Mouse (Mus musculus) forebrain, embryonic 12.5 days (tissue): ENCODE measurements around the gene Per3. TPM values are rescaled to one million over a fixed set of nuclear protein-coding genes. Genes with fewer than 3 reads are reported as not detected.

ENCODE experiments used
- ATAC-seq: fragments of 200-750 bp; cut with Nextera tagmentation; 2 replicates; pipeline ENCODE4 v1.8.0; 2017; ENCODE audit warnings: moderate TSS enrichment; ENCODE audit not compliant: low FRiP score
- H3K27ac ChIP-seq: fragments of 300-500 bp; sonication (generic); 2 replicates; pipeline ENCODE4 v1.5.1; 2016; ENCODE audit warnings: mild to moderate bottlenecking
- H3K27me3 ChIP-seq: fragments of 300-500 bp; sonication (generic); 2 replicates; pipeline ENCODE4 v1.6.1; 2016; ENCODE audit warnings: mild to moderate bottlenecking
- H3K36me3 ChIP-seq: fragments of 300-500 bp; sonication (generic); replicated peaks from 2 replicates; pipeline ENCODE4 v1.6.1; 2016; ENCODE audit warnings: mild to moderate bottlenecking
- H3K4me1 ChIP-seq: fragments of 300-500 bp; sonication (generic); 2 replicates; pipeline ENCODE4 v1.6.1; 2016
- H3K4me2 ChIP-seq: fragments of 300-500 bp; sonication (generic); 2 replicates; pipeline ENCODE4 v1.6.1; 2016; ENCODE audit warnings: mild to moderate bottlenecking, moderate library complexity
- H3K4me3 ChIP-seq: fragments of 300-500 bp; sonication (generic); replicated peaks from 2 replicates; pipeline ENCODE4 v1.5.1; 2016; ENCODE audit warnings: mild to moderate bottlenecking
- H3K9ac ChIP-seq: fragments of 300-500 bp; sonication (generic); 2 replicates; pipeline ENCODE4 v1.6.1; 2016; ENCODE audit warnings: mild to moderate bottlenecking
- H3K9me3 ChIP-seq: fragments of 300-500 bp; sonication (generic); 2 replicates; pipeline ENCODE4 v1.6.1; 2016
- WGBS: fragments of 180-500 bp; shearing (Covaris S2); methylation state at CpG from one replicate; pipeline ENCODE4 v1.1.7; 2016; 5-methylcytosine and 5-hydroxymethylcytosine counted together
- polyA plus RNA-seq: library from polyadenylated mRNA; unstranded; fragments of >200 nt; fragmentation: Nextera tagmentation; extraction: Ambion mirVana; gene quantifications from 2 replicates; pipeline ENCODE4 v1.2.1, GENCODE M21; 2016

Gene Per3
- polyA plus RNA-seq, 1 experiment from 2014 or later = 4.8 TPM

DNA sequence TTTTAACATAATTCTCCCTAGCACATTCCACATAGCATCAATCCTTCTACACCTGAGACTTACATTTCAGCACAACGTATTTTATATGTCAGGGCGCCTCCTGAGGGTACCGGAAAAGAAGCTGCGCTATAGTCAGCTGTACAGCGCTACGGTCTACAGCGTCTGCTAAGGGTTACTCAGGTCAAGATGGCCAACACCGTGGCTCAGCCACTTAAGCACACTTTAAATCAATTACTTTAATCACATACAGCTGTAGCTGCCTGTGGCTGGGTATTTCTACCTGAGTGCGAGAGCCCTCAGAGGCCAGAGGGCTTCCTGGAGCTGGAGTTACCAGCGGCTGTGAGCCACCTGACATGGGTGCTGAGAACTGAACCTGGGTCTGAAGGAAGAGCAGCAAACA is 28.5 kb downstream of the Per3 start:
- Histone ChIP-seq H3K9ac (no peak overlapping the region), H3K4me1 (no peaks in the 10 kb centered on the region), H3K4me2 (no peak overlapping the region), H3K9me3 (no peaks in the 10 kb centered on the region), H3K36me3 (peaks cover 17% of the 10 kb centered on the region), H3K27me3 (no peaks in the 10 kb centered on the region), H3K4me3 (no peak overlapping the region), H3K27ac (no peak overlapping the region)
- WGBS = 89% methylated on average over 10 of the region's 10 CpGs
- no peak for ATAC-seq

DNA sequence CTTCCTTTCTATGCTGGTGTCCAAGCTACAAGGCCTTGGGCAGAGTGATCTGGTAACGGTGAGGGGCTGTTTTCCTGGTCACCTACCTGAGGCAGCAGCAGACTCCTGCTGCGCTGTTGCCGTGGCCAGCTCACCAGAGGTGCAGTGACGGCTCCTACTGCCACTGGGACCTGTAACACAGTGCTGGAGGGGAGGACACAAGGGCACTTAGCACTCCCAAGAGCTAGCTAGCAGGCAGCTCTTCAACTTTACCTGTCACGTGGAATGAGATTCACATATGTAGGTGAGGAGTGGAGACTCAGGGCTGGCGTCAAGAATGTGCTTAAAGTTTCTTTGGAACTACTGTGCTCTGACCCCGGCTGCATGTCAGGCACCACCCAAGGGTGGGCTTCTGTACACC is 34.1 kb downstream of the Per3 start:
- Histone ChIP-seq H3K27ac (no peak overlapping the region), H3K9ac (no peak overlapping the region), H3K4me2 (no peak overlapping the region), H3K27me3 (no peaks in the 10 kb centered on the region), H3K4me1 (no peaks in the 10 kb centered on the region), H3K36me3 (peaks cover 6% of the 10 kb centered on the region), H3K9me3 (no peaks in the 10 kb centered on the region), H3K4me3 (no peak overlapping the region)
- 91% methylated on average over 7 of the region's 7 CpGs for WGBS
- no peak for ATAC-seq

DNA sequence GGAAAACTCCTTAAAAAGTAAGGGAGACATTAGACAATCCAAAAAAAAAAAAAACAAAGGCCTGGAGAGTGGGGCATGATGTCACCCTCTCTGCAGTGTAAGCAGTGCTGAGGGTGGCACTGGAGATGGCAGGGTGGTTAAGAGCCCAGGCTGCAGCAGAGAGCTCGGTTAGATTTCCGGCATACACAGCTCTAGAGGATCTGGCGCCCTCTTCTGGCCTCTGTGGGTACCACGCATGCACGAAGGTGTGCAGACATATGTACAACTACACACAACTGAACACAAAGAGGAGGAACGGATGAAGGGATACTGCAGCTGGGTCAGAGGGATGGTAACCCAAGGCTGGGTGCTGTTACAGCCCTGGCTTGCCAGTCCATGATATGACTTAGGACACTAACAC is 37.5 kb downstream of the Per3 start:
- Histone ChIP-seq H3K27ac (no peak overlapping the region), H3K27me3 (no peaks in the 10 kb centered on the region), H3K36me3 (no peaks in the 10 kb centered on the region), H3K4me2 (no peak overlapping the region), H3K9me3 (no peaks in the 10 kb centered on the region), H3K4me3 (no peak overlapping the region), H3K9ac (no peak overlapping the region), H3K4me1 (no peaks in the 10 kb centered on the region)
- ATAC-seq = no peak
- WGBS = 51% methylated on average over 6 of the region's 6 CpGs

DNA sequence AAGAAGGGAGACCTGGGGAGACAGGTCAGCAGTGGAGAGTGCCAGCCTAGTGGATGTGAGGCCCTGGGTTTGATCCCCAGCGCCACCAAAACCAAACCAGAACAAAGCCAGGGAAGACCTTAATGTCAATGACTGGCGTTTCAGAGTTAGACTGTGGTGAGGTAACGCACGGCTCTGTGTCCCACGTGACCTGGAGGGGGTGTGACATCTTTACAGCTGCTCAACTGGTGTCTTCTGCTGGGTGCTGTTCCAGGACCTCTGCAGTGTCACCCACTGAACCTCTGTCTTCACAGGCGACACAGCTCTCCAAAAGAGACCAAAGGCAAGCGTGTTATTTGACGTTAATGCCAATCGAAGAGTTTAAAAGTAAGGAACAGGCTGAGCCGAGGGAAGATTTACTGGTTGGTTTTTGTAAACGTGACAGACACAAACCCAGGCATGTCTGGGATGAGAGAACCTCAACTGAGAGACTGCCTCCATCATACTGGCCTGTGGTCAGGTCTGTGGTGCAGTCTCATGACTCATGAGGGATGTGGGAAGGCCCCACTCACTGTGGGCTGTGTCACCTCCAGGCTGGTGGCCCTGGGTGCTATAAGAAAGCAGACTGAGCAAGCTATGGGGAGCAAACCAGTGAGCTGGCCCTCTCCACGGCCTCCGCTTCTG is 38.7 kb downstream of the Per3 start:
- WGBS = 93% methylated on average over 13 of the region's 13 CpGs
- Histone ChIP-seq H3K4me2 (no peak overlapping the region), H3K27me3 (no peaks in the 10 kb centered on the region), H3K4me1 (0 out of 2 replicates have a peak, but pooled peaks cover 2% of the 10 kb centered on the region), H3K4me3 (no peak overlapping the region), H3K9me3 (no peaks in the 10 kb centered on the region), H3K9ac (no peak overlapping the region), H3K27ac (no peak overlapping the region), H3K36me3 (no peaks in the 10 kb centered on the region)
- ATAC-seq = no peak

DNA sequence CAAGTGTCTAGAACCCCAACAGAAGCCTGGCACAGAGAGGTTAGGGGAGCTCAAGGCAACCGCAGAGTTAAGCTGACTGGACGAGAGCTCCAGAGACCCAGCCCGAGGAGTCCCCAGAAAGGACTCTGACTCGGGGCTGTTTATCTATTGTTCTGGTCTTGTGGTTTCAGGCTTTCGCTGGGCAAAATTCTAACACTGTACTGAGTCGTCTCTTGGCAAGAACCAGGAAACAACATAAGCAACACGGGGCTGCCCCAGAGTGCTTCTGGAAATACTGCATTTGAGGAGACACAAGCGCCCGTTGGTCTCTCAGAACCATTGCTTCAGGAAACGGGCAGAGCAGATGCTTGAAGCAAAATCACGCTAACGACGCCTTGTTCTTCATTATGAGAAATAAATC is 43.1 kb downstream of the Per3 start:
- 74% methylated on average over 13 of the region's 13 CpGs for WGBS
- Histone ChIP-seq H3K4me2 (no peak overlapping the region), H3K36me3 (no peaks in the 10 kb centered on the region), H3K27me3 (no peaks in the 10 kb centered on the region), H3K9me3 (no peaks in the 10 kb centered on the region), H3K4me1 (0 out of 2 replicates have a peak, but pooled peaks cover 7% of the 10 kb centered on the region), H3K9ac (no peak overlapping the region), H3K27ac (no peak overlapping the region), H3K4me3 (no peak overlapping the region)
- no peak for ATAC-seq

DNA sequence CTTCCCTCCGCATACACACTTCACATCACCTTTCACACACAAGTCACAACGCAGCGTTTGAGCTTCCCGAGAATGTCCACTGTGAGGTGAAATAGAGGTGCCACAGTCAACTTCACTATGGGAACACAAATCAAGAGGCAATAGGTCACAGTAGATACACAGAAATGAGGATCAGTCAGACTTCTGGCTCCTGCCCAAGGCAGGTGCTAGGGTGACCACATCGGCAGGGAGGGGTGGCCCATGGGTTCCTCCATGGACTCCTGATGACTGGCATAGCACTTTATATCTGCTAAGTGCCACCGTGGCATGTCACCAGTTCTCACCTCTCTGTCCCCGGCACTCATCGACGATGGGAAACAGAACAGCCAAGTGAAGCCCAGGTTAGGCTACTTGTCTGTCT is 45.8 kb downstream of the Per3 start:
- peaks cover 7% of the 10 kb centered on the region; the same call in 1 of the 2 replicates for H3K4me1 ChIP-seq
- WGBS = 94% methylated on average over 9 of the region's 9 CpGs
- H3K9me3 ChIP-seq = no peaks in the 10 kb centered on the region
- H3K9ac ChIP-seq = no peak overlapping the region
- ATAC-seq = no peak
- no peak overlapping the region for H3K4me3 ChIP-seq
- no peak overlapping the region for H3K27ac ChIP-seq
- no peaks in the 10 kb centered on the region for H3K36me3 ChIP-seq
- H3K27me3 ChIP-seq = no peaks in the 10 kb centered on the region
- no peak overlapping the region for H3K4me2 ChIP-seq

DNA sequence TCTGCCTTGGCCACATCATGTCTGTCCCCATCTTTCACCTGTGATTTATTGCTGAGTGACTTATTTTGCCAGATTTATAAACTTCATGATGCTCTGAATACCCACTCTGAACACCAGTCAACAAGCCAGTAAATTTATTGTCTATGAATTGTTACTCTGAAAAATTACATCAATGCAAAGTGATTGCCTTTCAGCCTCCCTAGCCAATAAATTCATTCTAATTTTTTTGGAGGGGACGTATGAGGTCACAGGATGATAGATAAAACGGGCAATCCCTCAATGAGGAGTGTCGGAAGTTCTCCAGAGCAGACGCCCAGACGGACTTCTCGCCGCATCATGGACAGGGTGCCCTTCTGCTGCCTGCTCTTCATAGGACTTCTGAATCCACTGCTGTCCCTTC is 47.7 kb downstream of the Per3 start, which contains the start of gene Uts2:
Gene Uts2 (plus strand): TSS at position 301 of the 400 bp plus-strand sequence.
- H3K36me3 ChIP-seq = no peaks in the 10 kb centered on the region
- H3K4me1 ChIP-seq = peaks cover 7% of the 10 kb centered on the region; the same call in 1 of the 2 replicates
- H3K9me3 ChIP-seq = no peaks in the 10 kb centered on the region
- no peak within 1 kb of the TSS for H3K27ac ChIP-seq
- WGBS = 96% methylated on average over 7 of the region's 7 CpGs
- no peak within 1 kb of the TSS for H3K4me2 ChIP-seq
- no peaks in the 10 kb centered on the region for H3K27me3 ChIP-seq
- ATAC-seq = no peak
- H3K4me3 ChIP-seq = no peak within 1 kb of the TSS
- no peak within 1 kb of the TSS for H3K9ac ChIP-seq

DNA sequence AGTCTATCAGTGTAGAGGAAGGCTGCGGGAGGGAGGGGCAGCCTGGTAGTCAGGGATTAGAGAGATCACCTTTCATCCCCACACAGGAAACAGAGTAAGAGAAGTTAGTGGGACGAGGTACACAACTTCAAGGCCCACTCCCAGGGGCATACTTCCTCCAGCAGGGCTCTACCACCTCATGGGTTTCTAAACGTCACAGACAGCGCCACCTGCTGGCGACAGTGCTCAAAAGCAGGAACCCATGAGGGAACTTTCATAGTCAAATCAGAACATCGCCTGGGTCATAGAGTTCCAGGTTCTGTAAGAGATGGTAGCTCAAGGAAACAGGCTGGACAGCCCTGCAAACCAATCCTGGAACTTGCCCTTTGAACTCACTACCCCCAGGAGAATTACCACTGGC is 54.3 kb downstream of the Per3 start:
- Histone ChIP-seq H3K36me3 (no peaks in the 10 kb centered on the region), H3K4me2 (no peak overlapping the region), H3K27ac (no peak overlapping the region), H3K9ac (no peak overlapping the region), H3K9me3 (no peaks in the 10 kb centered on the region), H3K4me3 (no peak overlapping the region), H3K27me3 (no peaks in the 10 kb centered on the region), H3K4me1 (no peaks in the 10 kb centered on the region; the same call in 1 of the 2 replicates)
- ATAC-seq = no peak
- 49% methylated on average over 6 of the region's 6 CpGs for WGBS

DNA sequence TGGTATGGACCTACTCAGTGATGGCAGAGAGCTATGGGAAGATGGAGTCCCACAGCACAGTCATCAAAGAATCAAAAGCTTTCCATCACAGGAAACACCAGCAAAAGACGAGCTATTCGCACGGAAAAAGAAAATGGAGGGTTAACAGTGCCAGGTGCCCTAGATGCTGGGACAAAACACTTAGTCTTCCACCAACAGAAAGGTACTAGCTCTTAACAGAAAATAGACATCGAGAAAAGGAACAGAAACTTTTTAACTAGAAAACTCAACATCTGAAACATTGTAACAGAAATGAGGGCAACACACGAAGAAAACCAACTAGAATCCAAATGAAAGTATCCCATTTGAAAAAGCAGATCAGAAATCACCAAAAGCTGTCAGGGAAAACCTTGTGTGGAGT is 64.3 kb downstream of the Per3 start:
- Histone ChIP-seq H3K4me1 (no peaks in the 10 kb centered on the region), H3K36me3 (no peaks in the 10 kb centered on the region), H3K9me3 (no peaks in the 10 kb centered on the region), H3K4me2 (no peak overlapping the region), H3K9ac (no peak overlapping the region), H3K27ac (no peak overlapping the region), H3K4me3 (no peak overlapping the region), H3K27me3 (no peaks in the 10 kb centered on the region)
- 90% methylated on average over 5 of the region's 5 CpGs for WGBS
- no peak for ATAC-seq

DNA sequence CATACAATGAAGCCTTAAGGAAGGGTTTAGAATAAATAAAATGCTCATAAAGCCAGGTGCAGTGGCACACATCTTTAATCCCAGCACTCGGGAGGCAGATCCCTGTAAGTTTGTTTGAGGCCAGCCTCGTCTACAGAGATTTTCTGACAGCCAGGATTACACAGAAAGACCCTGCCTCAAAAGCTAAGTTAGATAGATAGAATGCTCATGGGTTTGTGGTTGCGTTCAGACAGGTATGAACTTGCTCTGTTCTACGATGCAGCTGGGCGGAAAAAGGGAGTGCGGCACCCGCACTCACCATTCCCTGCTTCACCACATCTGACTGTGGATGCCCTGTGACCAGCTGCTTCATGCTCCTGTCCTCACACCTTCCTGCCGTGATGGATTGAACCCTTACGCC is 65.0 kb downstream of the Per3 start:
- H3K27ac ChIP-seq = no peak overlapping the region
- no peaks in the 10 kb centered on the region for H3K36me3 ChIP-seq
- H3K4me1 ChIP-seq = no peaks in the 10 kb centered on the region
- no peak for ATAC-seq
- no peaks in the 10 kb centered on the region for H3K9me3 ChIP-seq
- no peak overlapping the region for H3K4me2 ChIP-seq
- WGBS = 84% methylated on average over 9 of the region's 9 CpGs
- no peaks in the 10 kb centered on the region for H3K27me3 ChIP-seq
- H3K4me3 ChIP-seq = no peak overlapping the region
- no peak overlapping the region for H3K9ac ChIP-seq

DNA sequence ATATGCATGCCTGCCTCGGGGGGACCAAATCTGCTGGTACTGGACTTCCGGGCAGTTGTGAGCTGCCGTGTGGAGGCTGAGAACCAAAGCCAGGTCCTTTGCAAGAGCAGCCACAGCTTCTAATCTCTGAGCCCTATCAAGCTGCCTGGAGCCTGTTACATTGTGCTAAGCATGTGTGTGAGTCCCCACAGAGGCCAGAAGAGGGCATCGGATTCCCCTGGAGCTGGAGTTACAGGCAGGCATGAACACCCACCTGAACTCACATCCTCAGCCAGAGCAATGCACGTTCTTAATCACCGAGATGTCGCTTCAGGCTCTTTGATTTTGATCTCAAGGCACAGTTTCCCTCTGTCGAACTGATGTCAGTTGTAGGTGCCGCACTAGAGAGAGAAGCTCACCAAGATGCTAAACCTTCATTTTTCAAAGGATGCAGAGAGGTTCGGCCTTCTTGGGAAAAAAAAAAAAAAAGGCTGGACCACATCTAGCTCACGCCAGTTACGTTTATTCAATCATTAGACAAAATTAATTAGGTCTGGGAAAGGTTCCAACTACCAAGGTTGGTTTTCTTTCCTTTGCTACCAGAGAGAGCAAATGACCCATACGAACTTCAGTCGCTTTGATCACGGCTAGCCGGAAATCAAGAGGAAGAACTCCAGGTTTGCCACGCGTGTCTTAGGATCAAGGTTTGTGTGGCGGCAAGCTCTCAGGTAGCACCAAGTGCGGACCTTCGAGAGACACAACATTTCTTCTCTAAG is 66.1 kb downstream of the Per3 start:
- ATAC-seq = no peak
- no peak overlapping the region for H3K4me3 ChIP-seq
- WGBS = 88% methylated on average over 21 of the region's 21 CpGs
- H3K36me3 ChIP-seq = no peaks in the 10 kb centered on the region
- no peak overlapping the region for H3K4me2 ChIP-seq
- no peaks in the 10 kb centered on the region for H3K9me3 ChIP-seq
- H3K27ac ChIP-seq = no peak overlapping the region
- H3K9ac ChIP-seq = no peak overlapping the region
- no peaks in the 10 kb centered on the region for H3K27me3 ChIP-seq
- no peaks in the 10 kb centered on the region for H3K4me1 ChIP-seq

DNA sequence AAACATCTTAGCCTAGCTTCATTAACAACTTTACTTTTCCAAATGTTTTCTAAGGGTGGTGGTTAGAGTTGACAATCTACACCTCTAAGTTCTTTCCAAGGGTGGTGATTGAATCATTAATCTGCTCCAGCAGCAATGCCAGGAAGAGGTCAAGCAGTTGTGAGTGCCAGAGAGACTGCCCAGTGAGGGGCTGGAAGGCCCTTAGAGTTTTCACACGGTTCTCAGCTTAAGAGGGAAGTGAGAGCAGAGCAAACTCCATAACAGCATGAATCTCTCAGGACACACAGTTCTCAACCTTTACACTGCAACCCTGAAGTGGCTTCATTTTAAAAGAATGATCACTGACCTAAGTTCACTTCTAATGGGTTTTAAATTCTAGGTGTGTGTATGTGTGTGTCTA is 69.3 kb downstream of the Per3 start:
- no peak overlapping the region for H3K27ac ChIP-seq
- 43% methylated on average over 1 of the region's 1 CpGs for WGBS
- no peak for ATAC-seq

DNA sequence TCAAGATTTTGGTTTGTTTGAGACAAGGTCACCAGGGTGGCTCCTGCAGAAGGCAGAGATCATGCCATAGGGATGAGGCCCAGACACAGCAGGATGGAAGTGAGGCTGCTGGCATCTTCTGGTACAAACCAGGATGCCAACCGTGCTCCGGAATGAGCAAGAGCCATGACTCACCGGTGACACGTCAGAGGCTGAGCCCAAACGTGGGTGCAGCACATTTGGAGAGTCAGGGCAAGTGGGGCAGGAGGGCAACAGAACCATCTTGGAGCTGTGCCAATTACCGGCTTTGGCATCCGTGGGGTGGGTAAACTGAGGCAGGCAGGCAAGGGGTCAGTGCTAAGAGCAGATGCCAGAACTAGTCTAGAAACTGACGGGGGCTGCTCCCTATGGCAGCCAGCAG is 71.2 kb downstream of the Per3 start:
- Histone ChIP-seq H3K4me1 (no peaks in the 10 kb centered on the region), H3K4me3 (no peak overlapping the region), H3K27ac (no peak overlapping the region), H3K9me3 (no peaks in the 10 kb centered on the region), H3K36me3 (no peaks in the 10 kb centered on the region), H3K9ac (no peak overlapping the region), H3K27me3 (no peaks in the 10 kb centered on the region), H3K4me2 (no peak overlapping the region)
- 81% methylated on average over 8 of the region's 8 CpGs for WGBS
- no peak for ATAC-seq

More for the DNA sequence above, 69.3 kb downstream of the Per3 start:
- H3K4me1 ChIP-seq = no peaks in the 10 kb centered on the region
- no peak overlapping the region for H3K9ac ChIP-seq
- no peaks in the 10 kb centered on the region for H3K36me3 ChIP-seq
- no peak overlapping the region for H3K4me3 ChIP-seq
- H3K4me2 ChIP-seq = no peak overlapping the region
- no peaks in the 10 kb centered on the region for H3K27me3 ChIP-seq
- H3K9me3 ChIP-seq = no peaks in the 10 kb centered on the region
